Mouse (Mus musculus): ENCODE measurements at regions not wholly inside any gene's neighbourhood (a gene's known extent, or its start where the extent isn't known, plus 50 kb on each side); places are given as distances from the start of the nearest gene placed in this dataset.
"Not testable (repeated sequence)": the region's sequence is repeated elsewhere in the genome, so short reads cannot be mapped to it uniquely, and the experiment has no call there.

DNA sequence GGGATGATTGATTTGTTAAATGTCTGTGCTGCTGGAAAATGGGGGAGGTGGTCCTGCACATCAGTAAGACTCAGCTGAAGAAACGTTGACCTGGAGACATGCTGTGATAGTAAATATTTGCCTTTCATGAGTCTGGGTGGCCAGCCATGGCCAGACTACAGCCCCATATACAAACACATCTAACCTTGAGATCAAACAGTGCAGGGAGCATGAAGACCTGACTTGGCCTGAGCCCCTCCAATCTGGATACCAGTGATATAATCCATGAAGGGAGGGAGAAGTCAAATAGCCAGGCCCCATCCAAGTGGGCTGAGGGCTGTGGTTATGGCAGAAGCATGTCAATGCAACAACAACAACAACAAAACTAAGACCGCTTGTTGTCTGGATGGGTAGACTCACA lies 94.6 kb upstream of the Kcnmb2 start:
- H3K4me3 ChIP-seq (ENCODE audit: insufficient read depth in 1 of 2, low read depth in 1 of 2, low read length in 2 of 2, poor library complexity in 1 of 2, severe bottlenecking in 1 of 2) = no peak overlapping the region
- H3K9me3 ChIP-seq (ENCODE audit: control insufficient read depth, insufficient read depth, low read depth, low read length) = no peaks in the 10 kb centered on the region
- no peaks in the 10 kb centered on the region for H3K4me1 ChIP-seq (ENCODE audit: control insufficient read depth in 2 of 2, insufficient read depth in 2 of 2, low read length in 2 of 2, poor library complexity in 1 of 2)
- no peak overlapping the region for H3K27ac ChIP-seq (ENCODE audit: insufficient read depth, low read depth, low read length, poor library complexity, severe bottlenecking)
- no peak for DNase-seq (ENCODE audit: low read depth, low spot score)
- H3K36me3 ChIP-seq (ENCODE audit: control insufficient read depth, insufficient read depth, low read length, poor library complexity, severe bottlenecking) = no peaks in the 10 kb centered on the region
- in situ Hi-C loops (cut with MboI; ENCODE audit: low sequenced_read_pairs in 2 of 2, unreplicated experiment in 2 of 2) = no loop called here
- no peak overlapping the region for H3K9ac ChIP-seq (ENCODE audit: insufficient read depth, low read depth, low read length, poor library complexity, severe bottlenecking)
- TF ChIP-seq ZC3H11A (IDR thresholded peaks at IDR 0.05; ENCODE audit: borderline replicate concordance, low read depth, low read length) (no peak), CHD2 (IDR thresholded peaks at IDR 0.05; ENCODE audit: low read depth, low read length) (no peak), HCFC1 (IDR thresholded peaks at IDR 0.05; ENCODE audit: borderline replicate concordance, insufficient read depth, low read length) (no peak), MAFK (IDR thresholded peaks at IDR 0.05; ENCODE audit: insufficient read depth, low read depth, low read length) (no peak), ZNF384 (IDR thresholded peaks at IDR 0.05; ENCODE audit: low read depth, low read length) (no peak)

GRCm38 (mm10) chr3:31809131-31809530 lies 93.2 kb upstream of the Kcnmb2 start:
- H3K27ac ChIP-seq (ENCODE audit: insufficient read depth, low read depth, low read length, poor library complexity, severe bottlenecking); DNase-seq (ENCODE audit: low read depth, low spot score); H3K9me3 ChIP-seq (ENCODE audit: control insufficient read depth, insufficient read depth, low read depth, low read length); H3K4me1 ChIP-seq (ENCODE audit: control insufficient read depth in 2 of 2, insufficient read depth in 2 of 2, low read length in 2 of 2, poor library complexity in 1 of 2); H3K9ac ChIP-seq (ENCODE audit: insufficient read depth, low read depth, low read length, poor library complexity, severe bottlenecking); H3K36me3 ChIP-seq (ENCODE audit: control insufficient read depth, insufficient read depth, low read length, poor library complexity, severe bottlenecking); H3K4me3 ChIP-seq (ENCODE audit: insufficient read depth in 1 of 2, low read depth in 1 of 2, low read length in 2 of 2, poor library complexity in 1 of 2, severe bottlenecking in 1 of 2); in situ Hi-C loops (cut with MboI; ENCODE audit: low sequenced_read_pairs in 2 of 2, unreplicated experiment in 2 of 2): not testable (repeated sequence)

- no peak for DNase-seq (ENCODE audit: low read depth, low spot score)
- H3K4me3 ChIP-seq (ENCODE audit: insufficient read depth in 1 of 2, low read depth in 1 of 2, low read length in 2 of 2, poor library complexity in 1 of 2, severe bottlenecking in 1 of 2) = no peak overlapping the region
- H3K27ac ChIP-seq (ENCODE audit: insufficient read depth, low read depth, low read length, poor library complexity, severe bottlenecking) = no peak overlapping the region
- no peaks in the 10 kb centered on the region for H3K4me1 ChIP-seq (ENCODE audit: control insufficient read depth in 2 of 2, insufficient read depth in 2 of 2, low read length in 2 of 2, poor library complexity in 1 of 2)
- no peak overlapping the region for H3K9ac ChIP-seq (ENCODE audit: insufficient read depth, low read depth, low read length, poor library complexity, severe bottlenecking)
- H3K9me3 ChIP-seq (ENCODE audit: control insufficient read depth, insufficient read depth, low read depth, low read length) = no peaks in the 10 kb centered on the region
- TF ChIP-seq MAFK (IDR thresholded peaks at IDR 0.05; ENCODE audit: insufficient read depth, low read depth, low read length) = no peak
- no peak for TF ChIP-seq CHD2 (IDR thresholded peaks at IDR 0.05; ENCODE audit: low read depth, low read length)
- no peak for TF ChIP-seq ZNF384 (IDR thresholded peaks at IDR 0.05; ENCODE audit: low read depth, low read length)
- TF ChIP-seq HCFC1 (IDR thresholded peaks at IDR 0.05; ENCODE audit: borderline replicate concordance, insufficient read depth, low read length) = no peak
- TF ChIP-seq ZC3H11A (IDR thresholded peaks at IDR 0.05; ENCODE audit: borderline replicate concordance, low read depth, low read length) = no peak
- no peaks in the 10 kb centered on the region for H3K36me3 ChIP-seq (ENCODE audit: control insufficient read depth, insufficient read depth, low read length, poor library complexity, severe bottlenecking)
- in situ Hi-C loops (cut with MboI; ENCODE audit: low sequenced_read_pairs in 2 of 2, unreplicated experiment in 2 of 2) = no loop called here
Observed at GRCm38 (mm10) chr3:31811232-31811631, 91.1 kb upstream of the Kcnmb2 start.

DNA sequence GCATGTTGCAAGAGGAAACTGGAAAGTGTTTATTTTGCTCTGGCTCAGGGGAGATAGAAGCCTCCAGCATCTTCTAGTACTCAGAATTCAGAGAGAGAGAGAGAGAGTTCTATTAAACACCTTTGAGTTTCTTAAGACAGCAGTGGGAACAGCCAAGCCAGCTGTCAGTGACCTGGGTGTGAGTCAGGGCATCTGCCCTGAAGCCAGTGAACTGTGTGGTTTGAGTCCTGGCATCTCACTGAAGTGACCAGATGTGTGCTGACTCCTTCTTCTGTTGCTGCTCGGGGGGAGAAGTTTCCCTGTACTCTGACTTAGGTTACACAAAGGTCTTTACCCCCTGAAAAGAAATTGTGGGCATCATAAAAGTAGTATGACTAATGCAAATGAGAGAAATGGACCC lies 70.4 kb upstream of the Kcnmb2 start:
- in situ Hi-C loops (cut with MboI; ENCODE audit: low sequenced_read_pairs in 2 of 2, unreplicated experiment in 2 of 2) = no loop called here

DNA sequence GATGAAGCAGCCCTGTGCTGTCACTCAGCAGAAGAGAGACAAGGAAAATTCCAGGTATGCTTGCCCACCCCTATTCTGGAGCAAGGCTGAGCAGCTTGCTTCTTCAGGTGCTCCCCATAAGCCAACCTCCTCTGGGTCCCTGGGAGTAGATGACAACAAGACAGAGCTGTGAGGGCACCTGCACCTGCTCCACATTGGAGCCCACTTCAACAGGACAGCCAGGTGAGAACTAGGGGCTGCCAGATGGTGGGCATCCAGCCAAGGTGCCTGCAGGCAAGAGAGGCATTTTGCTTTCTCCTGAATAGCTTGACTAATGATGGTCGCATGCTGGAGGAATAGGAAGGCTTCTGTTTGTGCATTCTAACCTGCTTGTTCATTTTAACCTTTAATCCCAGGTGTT lies 61.1 kb upstream of the Kcnmb2 start:
- no peaks in the 10 kb centered on the region for H3K4me1 ChIP-seq (ENCODE audit: control insufficient read depth in 2 of 2, insufficient read depth in 2 of 2, low read length in 2 of 2, poor library complexity in 1 of 2)

More for the DNA sequence above, 70.4 kb upstream of the Kcnmb2 start:
- H3K4me3 ChIP-seq (ENCODE audit: insufficient read depth in 1 of 2, low read depth in 1 of 2, low read length in 2 of 2, poor library complexity in 1 of 2, severe bottlenecking in 1 of 2) = no peak overlapping the region
- H3K9me3 ChIP-seq (ENCODE audit: control insufficient read depth, insufficient read depth, low read depth, low read length) = no peaks in the 10 kb centered on the region
- H3K9ac ChIP-seq (ENCODE audit: insufficient read depth, low read depth, low read length, poor library complexity, severe bottlenecking) = no peak overlapping the region
- no peak for DNase-seq (ENCODE audit: low read depth, low spot score)
- H3K36me3 ChIP-seq (ENCODE audit: control insufficient read depth, insufficient read depth, low read length, poor library complexity, severe bottlenecking) = no peaks in the 10 kb centered on the region
- TF ChIP-seq MAFK (IDR thresholded peaks at IDR 0.05; ENCODE audit: insufficient read depth, low read depth, low read length) (no peak), ZC3H11A (IDR thresholded peaks at IDR 0.05; ENCODE audit: borderline replicate concordance, low read depth, low read length) (no peak), CHD2 (IDR thresholded peaks at IDR 0.05; ENCODE audit: low read depth, low read length) (no peak), HCFC1 (IDR thresholded peaks at IDR 0.05; ENCODE audit: borderline replicate concordance, insufficient read depth, low read length) (no peak), ZNF384 (IDR thresholded peaks at IDR 0.05; ENCODE audit: low read depth, low read length) (no peak)
- H3K27ac ChIP-seq (ENCODE audit: insufficient read depth, low read depth, low read length, poor library complexity, severe bottlenecking) = no peak overlapping the region
- H3K4me1 ChIP-seq (ENCODE audit: control insufficient read depth in 2 of 2, insufficient read depth in 2 of 2, low read length in 2 of 2, poor library complexity in 1 of 2) = peaks cover 0 to 3% of the 10 kb centered on the region in 2 experiments; a peak in 1 of 4 replicates

More for the DNA sequence above, 61.1 kb upstream of the Kcnmb2 start:
- H3K9me3 ChIP-seq (ENCODE audit: control insufficient read depth, insufficient read depth, low read depth, low read length) = no peaks in the 10 kb centered on the region
- H3K36me3 ChIP-seq (ENCODE audit: control insufficient read depth, insufficient read depth, low read length, poor library complexity, severe bottlenecking) = no peaks in the 10 kb centered on the region
- no peak overlapping the region for H3K4me3 ChIP-seq (ENCODE audit: insufficient read depth in 1 of 2, low read depth in 1 of 2, low read length in 2 of 2, poor library complexity in 1 of 2, severe bottlenecking in 1 of 2)
- no peak overlapping the region for H3K9ac ChIP-seq (ENCODE audit: insufficient read depth, low read depth, low read length, poor library complexity, severe bottlenecking)
- in situ Hi-C loops (cut with MboI; ENCODE audit: low sequenced_read_pairs in 2 of 2, unreplicated experiment in 2 of 2) = no loop called here
- no peak overlapping the region for H3K27ac ChIP-seq (ENCODE audit: insufficient read depth, low read depth, low read length, poor library complexity, severe bottlenecking)
- TF ChIP-seq ZNF384 (IDR thresholded peaks at IDR 0.05; ENCODE audit: low read depth, low read length) (no peak), HCFC1 (IDR thresholded peaks at IDR 0.05; ENCODE audit: borderline replicate concordance, insufficient read depth, low read length) (no peak), ZC3H11A (IDR thresholded peaks at IDR 0.05; ENCODE audit: borderline replicate concordance, low read depth, low read length) (no peak), MAFK (IDR thresholded peaks at IDR 0.05; ENCODE audit: insufficient read depth, low read depth, low read length) (no peak), CHD2 (IDR thresholded peaks at IDR 0.05; ENCODE audit: low read depth, low read length) (no peak)
- no peak for DNase-seq (ENCODE audit: low read depth, low spot score)
